Mouse (Mus musculus): ENCODE data around the gene Hoxa6. TPM values are rescaled to one million over a fixed set of nuclear protein-coding genes. Genes with fewer than 3 reads are reported as not detected.

Hoxa6 gene
- total RNA-seq, 2 experiments from 2014 or later = not detected

- no peak for DNase-seq
These were observed 32.0 kb upstream of the Hoxa6 start, which contains the start of gene Hoxa10 for GRCm38 (mm10) chr6:52240389-52241000. TSS of gene Hoxa10 (minus strand) at chr6:52240854.

- DNase-seq = no peak
These were observed 31.3 kb upstream of the Hoxa6 start for GRCm38 (mm10) chr6:52239625-52240388.

- DNase-seq = no peak
These were observed 30.5 kb upstream of the Hoxa6 start for GRCm38 (mm10) chr6:52238976-52239375.

DNA sequence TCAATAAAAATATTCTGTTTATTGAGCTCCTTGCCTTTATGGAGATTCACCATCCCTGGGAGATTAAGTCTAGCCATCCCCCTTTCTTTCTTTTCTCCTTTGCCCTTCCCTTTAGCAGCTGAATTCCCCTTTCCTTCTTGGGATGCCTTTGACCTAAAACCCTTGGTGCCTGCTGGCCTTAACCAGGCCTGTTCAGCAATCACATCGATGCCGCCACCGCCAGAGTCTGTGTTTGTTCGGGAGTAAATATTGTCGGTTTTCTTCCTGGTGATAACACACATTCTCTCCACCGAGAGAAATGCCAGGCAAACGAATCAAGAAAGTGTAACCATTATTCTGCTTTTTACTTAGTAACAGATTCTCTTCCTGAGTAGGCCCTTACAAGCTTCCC lies 29.6 kb upstream of the Hoxa6 start:
- no peak for DNase-seq

- no peak for DNase-seq
These were observed 29.0 kb upstream of the Hoxa6 start for GRCm38 (mm10) chr6:52237346-52238154.

DNA sequence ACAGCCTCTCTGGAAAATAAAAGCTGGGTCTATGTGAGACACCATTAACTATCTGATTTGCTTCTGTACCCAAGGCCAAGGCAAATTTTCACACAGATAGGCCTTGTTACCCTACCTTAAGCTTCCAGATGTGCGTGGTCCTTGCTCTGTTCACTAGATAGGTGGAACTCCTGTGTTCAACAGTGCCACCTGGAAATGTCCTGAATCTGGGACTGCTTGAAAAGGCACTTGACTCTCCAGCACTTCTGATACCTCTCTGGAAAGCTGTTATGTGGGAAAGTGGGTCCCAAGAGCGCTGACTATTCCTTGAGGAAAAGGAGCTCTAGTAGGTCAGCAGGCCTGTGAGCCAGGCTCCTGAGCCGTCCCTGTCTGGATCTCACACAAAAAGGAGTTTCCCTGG lies 28.3 kb upstream of the Hoxa6 start:
- no peak for DNase-seq

DNA sequence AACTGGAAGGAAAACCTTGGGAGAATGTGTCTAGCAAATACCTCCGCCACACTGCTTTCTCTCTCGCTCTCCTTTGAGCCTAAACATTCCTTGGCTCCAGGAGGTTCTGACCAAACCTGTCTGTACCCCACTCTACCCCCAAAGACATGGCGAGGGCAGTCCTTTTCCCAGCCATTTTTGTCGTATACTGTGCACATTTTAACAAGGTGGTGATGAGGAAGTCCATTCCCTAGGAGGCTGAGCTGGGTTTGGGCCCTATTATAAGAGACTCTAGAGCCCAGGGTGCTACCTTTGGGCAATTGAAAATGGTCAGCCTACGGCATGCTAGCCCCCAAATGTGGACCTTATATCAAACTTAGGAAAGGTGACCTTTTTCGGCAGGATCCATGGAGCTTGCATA lies 27.3 kb upstream of the Hoxa6 start:
- no peak for DNase-seq

- DNase-seq = no peak
These were observed 26.7 kb upstream of the Hoxa6 start for GRCm38 (mm10) chr6:52235267-52235666.

- DNase-seq = no peak
These were observed 26.1 kb upstream of the Hoxa6 start for GRCm38 (mm10) chr6:52234428-52235140.

GRCm38 (mm10) chr6:52233546-52234427 lies 25.3 kb upstream of the Hoxa6 start:
- no peak for DNase-seq

GRCm38 (mm10) chr6:52232984-52233545 lies 24.5 kb upstream of the Hoxa6 start:
- DNase-seq = no peak

DNA sequence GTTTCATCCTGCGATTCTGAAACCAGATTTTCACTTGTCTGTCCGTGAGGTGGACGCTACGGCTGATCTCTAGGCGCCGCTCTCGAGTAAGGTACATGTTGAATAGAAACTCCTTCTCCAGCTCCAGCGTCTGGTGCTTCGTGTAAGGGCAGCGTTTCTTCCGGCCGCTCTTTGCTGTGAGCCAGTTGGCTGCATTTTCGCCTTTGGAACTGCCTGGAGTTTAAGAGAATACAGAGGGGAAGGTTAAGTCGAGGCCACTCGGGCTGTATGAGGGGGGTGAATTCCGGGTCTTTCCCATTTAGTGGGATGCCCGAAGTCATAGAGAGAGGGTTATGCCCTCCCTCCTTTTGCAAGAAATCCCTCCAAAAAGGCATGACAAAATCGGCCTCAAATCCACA lies 24.0 kb upstream of the Hoxa6 start:
- DNase-seq = no peak

DNA sequence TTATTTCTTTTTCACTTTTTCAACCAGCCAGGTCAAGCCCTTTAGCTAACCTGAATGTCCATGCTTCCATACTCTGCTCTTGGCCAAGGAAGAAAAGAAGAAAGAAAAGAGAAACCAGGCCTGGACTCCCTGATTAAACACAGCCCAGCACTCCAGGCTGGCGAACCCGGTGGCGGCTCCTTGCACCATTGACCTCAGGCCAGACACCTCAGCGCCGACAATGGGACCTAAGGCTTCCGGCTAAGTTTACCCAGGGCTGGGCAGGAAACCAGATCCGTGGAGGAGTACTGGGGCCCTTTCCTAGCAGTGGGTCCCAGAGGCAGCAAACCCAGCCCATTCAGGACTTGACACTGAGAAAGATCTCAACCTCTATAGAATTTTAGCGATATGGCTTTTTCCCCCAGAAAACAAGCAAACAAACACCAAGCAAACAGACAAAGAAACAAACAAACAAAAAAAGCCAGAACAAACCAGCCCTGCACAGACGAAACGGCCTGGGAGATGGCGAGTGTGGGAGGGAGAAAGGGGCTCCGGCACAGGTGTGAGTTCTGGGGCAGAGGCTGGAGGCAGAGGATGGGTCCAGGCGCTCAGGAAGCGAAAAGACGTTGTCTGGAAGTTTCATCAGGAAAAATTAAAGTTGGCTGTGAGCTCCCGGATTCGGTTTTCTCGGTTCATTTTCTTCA lies 23.5 kb upstream of the Hoxa6 start:
- no peak for DNase-seq

GRCm38 (mm10) chr6:52230516-52231165 lies 22.1 kb upstream of the Hoxa6 start, which contains the start of gene Hoxa9:
TSS of gene Hoxa9 (minus strand) at chr6:52231089.
- no peak for DNase-seq

- no peak for DNase-seq
These were observed 21.3 kb upstream of the Hoxa6 start for GRCm38 (mm10) chr6:52229558-52230416.

- DNase-seq = no peak
These were observed 20.2 kb upstream of the Hoxa6 start for GRCm38 (mm10) chr6:52228475-52229465.

DNA sequence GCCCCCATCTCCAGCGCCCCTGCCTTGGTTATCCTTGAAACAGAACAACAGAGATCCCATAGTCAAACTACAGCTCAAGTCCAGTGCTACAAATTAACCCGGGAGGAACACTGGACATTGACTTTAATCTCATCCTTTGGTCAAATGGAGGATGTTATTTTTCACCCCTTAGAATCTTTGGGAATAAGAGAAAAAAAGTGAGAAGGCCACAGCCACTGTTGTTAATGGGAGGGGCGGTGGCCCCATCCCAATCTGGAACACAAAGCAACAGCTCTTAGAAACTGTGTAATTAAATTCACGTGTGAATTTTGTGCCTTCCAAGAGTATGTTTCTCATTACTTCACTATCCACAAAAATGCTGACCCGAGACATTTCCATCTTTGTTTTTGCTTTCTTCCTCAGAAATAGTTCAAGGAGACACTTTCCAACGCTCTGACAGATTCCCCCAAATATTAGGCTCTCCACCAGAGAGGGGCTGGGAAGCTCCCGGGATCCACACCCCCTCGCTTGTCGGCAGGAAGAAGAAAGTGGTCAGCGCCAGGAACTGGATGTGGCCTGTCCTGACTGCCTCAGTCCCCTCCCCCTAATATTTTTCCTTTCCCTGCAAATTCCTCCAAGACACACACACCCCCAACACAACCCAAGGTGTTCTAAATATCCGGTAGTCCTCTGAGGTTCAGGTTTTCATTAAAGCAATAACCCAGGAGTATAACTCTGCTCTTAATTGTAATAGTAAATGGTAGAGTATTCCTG lies 19.1 kb upstream of the Hoxa6 start:
- no peak for DNase-seq
